Mouse (Mus musculus): ENCODE data around the gene Tmem176b. TPM values are rescaled to one million over a fixed set of nuclear protein-coding genes. Genes with fewer than 3 reads are reported as not detected.
"Not testable (repeated sequence)": the region's sequence is repeated elsewhere in the genome, so short reads cannot be mapped to it uniquely, and the experiment has no call there.

Gene Tmem176b
- total RNA-seq, 2 experiments from 2014 or later: 105 to 127 TPM

DNA sequence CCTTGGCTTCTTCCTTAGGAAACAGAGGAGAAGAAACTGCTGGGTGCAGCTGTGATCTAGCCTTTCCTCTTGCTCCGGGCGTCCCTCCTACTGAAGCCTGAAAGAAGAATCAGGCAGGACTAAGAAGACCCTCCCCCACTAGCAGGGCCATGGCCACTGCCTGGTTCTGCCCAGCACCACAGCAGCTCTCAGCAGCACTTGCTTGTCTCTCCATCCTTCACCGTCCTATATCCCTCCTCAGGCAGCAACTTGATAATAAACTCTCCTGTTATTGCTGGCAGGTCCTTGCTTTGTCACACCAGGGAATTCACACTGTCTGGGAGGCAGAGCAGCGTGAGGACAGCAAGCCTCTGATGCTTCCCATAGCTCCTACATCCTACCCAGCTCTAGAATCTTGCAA is 3.8 kb upstream of the Tmem176b start:
- no peak for ATAC-seq (replicated peaks; ENCODE audit: poor library complexity, severe bottlenecking)

DNA sequence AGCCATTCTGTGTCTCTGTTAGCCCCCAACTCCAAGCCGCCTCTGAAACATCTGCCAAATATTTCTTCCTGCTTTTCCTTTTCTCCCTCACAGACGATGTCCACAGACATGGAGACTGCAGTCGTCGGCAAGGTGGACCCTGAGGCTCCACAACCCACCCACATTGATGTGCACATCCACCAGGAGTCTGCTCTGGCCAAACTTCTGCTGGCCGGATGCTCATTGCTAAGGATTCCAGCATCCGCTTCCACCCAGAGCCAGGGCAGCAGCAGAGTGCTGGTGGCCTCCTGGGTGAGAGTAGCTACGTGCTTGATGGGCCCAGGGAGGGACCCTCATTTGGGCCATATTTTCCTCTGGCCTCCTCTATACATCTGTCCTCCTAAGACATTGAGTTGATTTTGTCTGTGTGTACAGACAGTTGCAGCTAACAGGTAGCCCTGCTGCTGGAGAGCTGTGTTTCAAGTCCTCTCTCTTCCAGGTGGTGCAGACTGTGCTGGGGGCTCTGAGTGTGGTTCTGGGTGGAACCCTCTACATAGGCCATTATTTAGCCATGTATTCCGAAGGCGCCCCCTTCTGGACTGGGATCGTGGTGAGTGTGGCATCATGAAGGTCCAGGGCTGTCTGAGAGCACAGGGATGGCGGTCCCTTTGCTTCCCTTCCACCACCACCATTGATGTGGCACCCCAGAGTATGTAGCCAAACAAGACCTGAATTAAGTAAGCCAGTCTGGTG is 981 bp upstream of the Tmem176b start:
- 0 out of 2 replicates have a peak, but pooled peaks have one; percentile 18 for ATAC-seq (replicated peaks; ENCODE audit: poor library complexity, severe bottlenecking)

DNA sequence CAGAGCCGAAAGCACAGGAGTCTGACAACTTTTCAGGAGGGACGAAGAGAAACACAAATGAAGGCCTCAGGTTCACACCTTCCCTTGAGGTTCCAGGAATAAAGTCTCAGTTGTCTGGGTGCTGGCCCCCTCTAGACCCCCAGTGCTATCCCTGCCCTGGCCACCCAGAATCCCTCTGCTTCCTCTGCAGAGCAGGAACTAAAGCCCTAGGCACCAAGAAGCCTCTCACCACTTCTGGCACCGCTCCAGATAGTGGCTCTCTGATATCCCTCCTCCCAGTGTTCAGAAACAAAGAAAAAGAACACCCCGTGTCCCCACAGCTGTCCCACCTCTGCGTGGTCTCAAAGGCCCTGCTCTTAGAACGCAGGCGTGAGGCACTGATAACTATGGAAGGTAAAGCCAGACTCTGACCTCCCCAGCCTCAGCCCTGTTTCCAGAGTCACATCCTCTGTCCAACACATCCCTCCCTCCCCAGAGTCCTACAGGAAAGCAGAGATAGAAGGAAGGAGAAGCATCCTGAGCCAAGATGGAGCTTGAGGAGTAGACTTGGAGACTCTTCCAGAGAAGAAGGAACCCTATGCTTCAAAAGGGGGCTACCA is 826 bp downstream of the Tmem176b start, which contains the start of gene Tmem176a:
TSS of gene Tmem176a (plus strand) at position 549 of the 599 bp plus-strand sequence.
- ATAC-seq (replicated peaks; ENCODE audit: poor library complexity, severe bottlenecking): peak; percentile 28; the same call in 1 of the 2 replicates

DNA sequence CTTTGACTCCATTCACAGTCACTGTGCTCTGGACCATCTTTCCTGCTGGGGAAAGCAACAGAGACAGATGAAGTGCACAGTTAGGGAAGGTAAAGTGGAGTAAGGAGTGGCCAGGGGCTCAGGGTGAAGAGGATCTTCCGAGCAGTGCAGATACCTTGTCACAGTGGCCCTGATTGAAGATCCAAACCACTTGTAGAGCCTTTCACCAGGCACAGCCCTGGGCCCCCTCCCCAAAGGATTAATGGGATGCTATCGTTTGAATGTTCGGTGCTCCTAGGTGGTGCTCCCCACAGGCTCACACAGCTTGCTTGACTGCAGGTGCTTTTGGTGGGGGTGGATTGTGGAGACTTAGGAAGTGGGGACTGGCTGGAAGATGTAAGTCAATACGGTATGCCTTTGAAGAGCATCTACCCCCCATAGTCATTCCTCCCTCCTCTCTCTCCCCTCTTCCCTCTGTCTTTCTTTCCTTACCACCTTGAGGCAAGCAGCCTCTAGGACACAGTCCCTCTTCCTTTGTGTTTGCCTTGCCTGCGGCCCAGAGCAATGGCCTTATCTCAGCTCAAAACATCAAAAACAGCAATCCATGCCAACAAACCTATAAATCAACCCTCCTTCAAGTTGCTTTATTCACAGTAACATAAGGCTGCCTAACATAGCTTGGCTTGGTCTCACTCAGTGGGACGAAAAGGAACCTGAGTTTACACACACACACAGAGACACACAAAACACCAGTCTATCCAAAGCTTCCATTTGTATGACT is 2.8 kb downstream of the Tmem176b start:
- ATAC-seq (replicated peaks; ENCODE audit: poor library complexity, severe bottlenecking): no peak

DNA sequence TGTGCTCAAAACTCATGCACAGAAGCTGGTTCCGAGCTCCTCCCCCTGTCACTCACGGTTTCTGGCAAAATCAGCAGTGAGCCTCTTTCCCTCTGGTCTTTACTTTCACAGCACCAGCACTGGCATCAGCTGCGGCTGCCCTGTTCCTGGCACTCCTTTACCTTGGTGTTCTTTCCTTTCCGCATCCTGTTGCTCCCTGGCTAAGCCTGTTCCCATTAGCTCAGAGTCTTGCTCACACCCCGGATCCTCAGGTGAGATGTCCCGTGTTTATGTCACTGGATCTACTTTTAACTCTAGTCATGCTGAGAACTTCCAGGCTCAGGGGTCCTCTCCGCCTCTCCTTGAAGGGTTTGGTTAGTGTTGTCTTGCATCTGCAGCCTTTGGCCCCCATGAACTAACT is 3.8 kb downstream of the Tmem176b start:
- no peak for ATAC-seq (replicated peaks; ENCODE audit: poor library complexity, severe bottlenecking)

DNA sequence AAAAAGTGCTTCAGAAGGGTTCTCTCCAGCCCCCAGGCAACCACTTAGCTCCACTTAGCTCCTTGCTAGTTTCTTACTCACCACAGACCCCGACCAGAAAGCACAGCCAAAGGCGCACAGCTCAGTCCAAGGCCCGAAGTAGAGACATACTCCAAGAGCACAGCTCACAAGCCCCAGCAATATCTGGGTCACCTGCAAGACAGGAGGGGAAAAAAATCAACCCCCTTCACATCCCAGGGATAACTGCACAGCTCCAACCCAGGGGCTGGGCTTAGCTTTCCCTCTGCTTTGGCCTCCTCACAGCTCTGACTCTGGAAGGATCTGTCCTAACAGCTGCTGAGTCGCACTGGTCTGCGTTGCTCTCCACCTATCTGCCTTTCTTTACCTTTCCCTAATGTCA is 5.2 kb downstream of the Tmem176b start:
- ATAC-seq (replicated peaks; ENCODE audit: poor library complexity, severe bottlenecking): no peak

DNA sequence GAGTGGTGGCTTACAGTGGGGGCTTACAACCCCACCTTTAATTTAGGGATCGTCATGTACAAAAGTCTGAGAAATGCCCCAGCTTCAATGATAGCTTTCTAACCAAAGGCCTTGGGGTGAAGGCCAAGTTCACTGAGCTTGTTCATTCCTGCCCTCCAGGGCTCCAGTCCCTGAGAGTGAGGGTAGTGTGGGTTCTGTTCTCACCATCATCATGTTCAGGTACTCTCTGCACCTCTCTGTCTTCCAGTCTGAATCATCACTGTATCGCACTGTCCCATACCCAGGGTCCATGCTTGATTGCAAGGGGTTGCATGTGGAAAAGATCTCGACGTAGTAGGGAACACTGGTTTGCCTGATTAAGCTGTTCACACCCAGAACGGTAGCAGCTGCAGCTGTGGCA is 6.1 kb downstream of the Tmem176b start:
- ATAC-seq (replicated peaks; ENCODE audit: poor library complexity, severe bottlenecking): no peak

DNA sequence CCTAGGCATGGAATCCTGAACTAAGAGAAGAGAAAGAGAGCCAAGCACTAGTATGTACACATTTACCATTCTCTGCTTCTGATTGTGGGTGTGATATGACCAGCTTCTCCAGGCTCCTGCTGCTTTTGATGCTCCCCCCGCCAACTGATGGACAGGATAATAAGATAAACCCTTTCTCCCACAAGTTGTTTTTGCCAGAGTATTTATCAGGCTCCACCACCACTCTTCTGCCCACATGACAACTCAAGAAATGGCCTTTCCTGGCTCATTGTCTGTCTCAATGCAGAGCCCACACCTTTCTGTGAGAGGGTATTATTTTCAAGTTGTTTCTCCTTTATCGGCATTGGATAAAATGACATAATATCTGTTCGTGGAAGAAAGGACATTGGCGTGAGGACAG is 7.8 kb downstream of the Tmem176b start:
- ATAC-seq (replicated peaks; ENCODE audit: poor library complexity, severe bottlenecking): no peak

DNA sequence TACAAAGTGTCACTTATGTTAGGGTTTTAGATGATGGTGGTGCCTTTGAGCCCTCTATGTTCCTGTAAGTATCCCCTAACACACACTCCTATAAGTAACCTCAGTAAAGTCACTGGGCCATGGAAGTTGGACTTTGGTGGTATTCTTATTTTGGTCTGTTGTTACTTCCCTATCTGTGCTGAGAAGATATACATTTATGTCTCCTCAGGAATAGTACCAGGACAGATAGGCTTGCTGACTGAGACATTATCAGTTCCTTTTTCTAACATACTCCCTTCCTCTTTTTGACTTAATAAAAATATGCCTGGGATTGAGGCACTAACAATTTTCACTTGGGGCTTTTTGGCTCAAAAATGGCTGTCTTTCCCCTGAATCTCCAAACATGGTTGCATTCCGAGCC is 8.9 kb downstream of the Tmem176b start:
- ATAC-seq (replicated peaks; ENCODE audit: poor library complexity, severe bottlenecking): peak; percentile 90

DNA sequence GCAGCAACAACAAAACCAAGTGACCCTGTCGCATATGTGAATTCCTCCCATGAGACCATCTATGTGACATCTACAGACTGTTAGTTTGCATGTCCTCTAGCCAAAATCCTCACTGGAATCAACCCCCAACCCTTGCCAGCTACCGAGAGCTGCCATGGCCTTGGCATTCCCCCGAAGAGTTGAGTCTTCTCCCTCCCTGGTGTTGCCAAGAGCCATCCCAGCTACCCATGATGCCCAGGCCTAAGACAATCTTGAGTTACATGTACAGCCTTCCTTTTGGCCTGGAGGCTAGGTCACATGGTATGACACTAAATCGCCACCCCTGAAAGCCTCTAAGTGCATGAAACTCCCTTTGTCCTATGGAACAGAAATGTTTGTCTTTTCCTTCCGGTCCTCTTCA is 10.2 kb downstream of the Tmem176b start:
- ATAC-seq (replicated peaks; ENCODE audit: poor library complexity, severe bottlenecking): no peak

DNA sequence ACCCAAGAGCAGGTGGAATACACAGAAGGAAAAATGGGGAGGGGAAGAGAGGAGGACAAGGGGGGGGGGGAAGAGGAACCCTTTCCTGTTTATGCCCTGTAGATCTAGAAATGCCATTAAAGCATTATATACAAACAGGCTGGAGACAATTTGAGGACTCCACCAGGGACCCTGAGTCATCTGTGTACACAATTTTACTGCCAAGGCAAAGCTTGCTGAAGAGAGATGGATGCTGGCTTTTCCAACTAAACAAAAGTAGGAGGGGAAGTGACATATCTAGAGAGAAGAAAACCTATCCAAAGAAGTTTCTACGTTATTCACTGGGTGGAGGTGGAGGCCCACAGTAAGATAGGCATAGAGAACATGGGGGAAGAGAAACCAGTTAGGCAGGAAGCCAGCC is 11.1 kb downstream of the Tmem176b start:
- ATAC-seq (replicated peaks; ENCODE audit: poor library complexity, severe bottlenecking): peak; percentile 43

DNA sequence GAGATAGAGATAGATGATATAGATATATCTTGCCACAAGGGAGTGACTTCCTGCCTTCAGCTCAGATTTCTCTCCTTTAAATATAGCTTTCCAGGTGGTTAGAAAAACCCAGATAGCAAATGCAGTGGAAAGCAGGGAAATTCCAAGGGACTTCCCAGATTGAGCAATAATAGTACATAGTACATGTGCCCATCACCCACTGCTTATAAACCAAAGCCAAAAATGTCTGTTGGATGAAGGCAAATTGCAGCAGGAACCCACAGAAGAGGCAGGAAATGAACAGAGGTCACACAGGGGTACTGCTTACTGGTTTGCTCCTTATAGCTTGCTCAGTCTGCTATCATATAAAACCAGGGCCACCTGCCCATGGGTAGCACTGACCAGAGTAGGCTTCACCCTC is 11.6 kb downstream of the Tmem176b start:
- 0 out of 2 replicates have a peak, but pooled peaks have one; percentile 29 for ATAC-seq (replicated peaks; ENCODE audit: poor library complexity, severe bottlenecking)

DNA sequence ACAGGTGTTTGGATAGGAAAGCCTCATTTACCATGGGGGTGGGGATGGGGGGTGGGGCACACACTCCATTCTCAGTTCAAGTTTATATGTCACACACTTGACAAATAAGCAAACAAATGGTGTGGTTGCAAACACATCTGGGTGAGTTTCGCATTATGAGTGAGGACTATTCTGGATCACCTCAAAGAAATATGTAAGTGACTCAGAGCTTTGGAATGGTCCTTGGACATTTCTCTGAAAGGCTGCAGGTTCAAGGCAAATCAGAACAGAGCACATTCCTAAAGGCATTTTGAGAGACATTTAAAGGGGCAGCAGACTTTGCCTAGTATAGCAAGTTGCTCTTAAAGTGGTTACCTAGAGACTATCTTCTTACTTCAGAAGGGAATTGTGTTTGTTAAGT is 12.3 kb downstream of the Tmem176b start:
- no peak for ATAC-seq (replicated peaks; ENCODE audit: poor library complexity, severe bottlenecking)

DNA sequence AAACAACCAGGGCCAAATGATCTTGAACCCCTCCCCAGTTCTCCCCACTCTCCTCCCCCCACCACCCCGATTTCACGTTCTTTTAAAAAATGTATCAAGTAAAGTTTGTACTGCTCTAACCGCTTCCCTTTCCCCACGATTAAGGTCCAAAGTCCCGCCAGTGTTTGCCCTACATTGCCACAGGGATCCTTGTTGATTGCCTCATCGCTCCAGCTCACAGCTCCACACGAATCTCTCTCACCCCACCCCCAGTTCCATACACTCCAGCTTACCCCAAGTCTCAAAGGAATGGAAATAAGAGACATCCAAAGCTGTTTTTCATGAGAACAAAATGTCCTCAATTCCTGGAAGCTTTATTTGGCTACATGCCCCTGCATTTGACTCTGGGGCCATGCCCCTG is 16.3 kb downstream of the Tmem176b start:
- peak; percentile 48 for ATAC-seq (replicated peaks; ENCODE audit: poor library complexity, severe bottlenecking)

DNA sequence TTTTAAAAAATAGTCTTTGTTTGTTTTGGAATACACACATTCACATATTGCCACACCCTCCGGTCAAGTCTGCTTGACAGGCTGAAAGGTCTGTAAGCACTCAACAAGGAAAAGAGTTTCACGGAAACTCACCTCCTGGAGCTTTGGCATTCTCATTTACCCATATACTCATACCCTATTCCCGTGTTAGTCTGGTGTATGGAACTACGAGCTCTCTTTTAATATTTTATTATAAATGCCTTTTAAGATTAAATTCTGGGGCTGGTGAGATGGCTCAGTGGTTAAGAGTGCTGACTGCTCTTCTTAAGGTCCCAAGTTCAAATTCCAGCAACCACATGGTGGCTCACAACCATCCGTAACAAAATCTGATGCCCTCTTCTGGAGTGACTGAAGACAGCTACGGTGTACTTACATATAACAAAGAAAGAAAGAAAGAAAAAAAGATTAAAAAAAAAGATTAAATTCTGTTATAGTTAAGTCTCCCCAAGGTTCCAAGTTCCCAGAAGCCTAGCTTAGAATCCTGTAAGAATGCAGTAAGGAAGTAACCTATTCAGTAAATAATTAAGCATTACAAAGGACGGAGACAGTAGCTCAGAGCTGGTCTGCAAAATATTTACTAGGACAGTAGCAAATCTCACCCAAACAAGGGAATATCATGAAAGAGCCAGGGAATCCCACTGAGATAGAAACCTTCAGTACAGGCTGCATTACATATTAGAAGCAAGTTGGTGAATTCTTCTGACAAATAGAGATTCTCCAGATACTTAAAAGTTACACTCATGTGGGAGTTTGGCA is 19.1 kb downstream of the Tmem176b start:
- not testable (repeated sequence) for ATAC-seq (replicated peaks; ENCODE audit: poor library complexity, severe bottlenecking)

DNA sequence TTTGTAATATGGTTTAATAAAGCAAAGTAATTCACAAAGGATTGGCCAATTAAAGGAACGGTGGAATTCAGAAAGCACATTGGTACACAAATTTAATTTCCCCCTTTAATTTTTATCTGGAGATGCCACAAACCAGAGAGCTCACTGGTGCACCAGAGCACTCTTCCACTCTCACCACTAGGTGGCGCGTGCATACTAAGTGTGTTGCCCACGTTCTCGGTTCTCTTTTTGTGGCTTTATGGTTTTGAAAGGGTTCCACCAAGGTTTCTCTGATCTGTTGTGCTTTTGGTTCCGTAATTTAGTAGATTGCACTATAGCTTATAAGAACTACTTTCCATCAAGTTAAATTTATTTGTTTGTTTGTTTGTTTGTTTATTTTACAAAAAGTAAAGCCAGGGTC is 23.5 kb downstream of the Tmem176b start:
- peak; percentile 99 for ATAC-seq (replicated peaks; ENCODE audit: poor library complexity, severe bottlenecking)

DNA sequence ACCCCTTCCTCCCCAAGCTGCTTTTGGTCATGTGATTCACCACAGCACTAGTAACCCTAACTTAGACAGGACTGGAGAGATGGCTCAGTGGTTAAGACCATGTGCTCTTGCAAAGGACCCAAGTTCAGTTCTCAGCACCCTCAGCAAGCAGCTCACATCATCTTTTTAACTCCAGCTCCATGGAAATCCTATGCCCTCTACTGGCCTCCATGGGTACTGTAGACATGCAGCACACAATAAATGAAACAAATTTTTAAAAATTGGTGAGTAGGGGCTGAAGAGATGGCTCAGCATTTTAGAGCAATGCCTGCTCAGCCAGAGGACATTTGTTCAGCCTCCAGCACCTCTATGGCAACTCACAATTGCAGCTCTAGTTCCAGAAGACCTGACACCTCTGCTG is 26.3 kb downstream of the Tmem176b start:
- ATAC-seq (replicated peaks; ENCODE audit: poor library complexity, severe bottlenecking): no peak

DNA sequence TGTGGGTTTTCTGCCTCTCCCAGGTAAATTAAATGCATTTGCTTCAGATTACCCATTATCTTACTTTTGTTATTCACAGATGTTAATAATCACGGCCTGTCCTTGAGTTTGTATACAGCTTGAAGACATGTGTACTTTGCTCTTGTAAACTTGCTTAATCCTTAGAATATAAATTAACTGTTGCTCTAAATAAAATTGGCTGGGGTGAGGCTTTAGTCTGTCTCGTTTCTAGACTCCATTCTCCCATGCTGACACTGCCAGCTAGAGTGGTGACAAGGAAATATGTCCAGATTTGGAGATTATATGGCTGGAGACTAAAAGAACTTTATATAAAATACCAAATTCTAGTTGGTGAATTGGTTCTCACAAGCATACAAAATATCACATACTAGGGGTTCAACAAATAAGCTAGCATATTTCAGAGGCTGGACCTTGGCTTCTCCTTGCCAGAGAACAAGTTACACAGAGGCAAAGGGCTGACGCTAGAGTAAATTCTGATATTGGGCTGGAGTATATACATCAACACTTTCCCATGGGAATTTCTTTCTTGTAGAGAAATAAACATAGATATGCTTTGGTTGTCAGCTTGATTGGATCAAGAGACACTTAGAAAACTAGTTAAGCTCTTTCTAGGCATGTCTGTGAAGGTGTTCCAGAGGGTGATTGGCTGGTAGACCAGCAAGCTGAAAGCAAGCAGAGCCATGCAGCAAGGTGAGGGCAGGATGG is 31.6 kb downstream of the Tmem176b start:
- ATAC-seq (replicated peaks; ENCODE audit: poor library complexity, severe bottlenecking): no peak

DNA sequence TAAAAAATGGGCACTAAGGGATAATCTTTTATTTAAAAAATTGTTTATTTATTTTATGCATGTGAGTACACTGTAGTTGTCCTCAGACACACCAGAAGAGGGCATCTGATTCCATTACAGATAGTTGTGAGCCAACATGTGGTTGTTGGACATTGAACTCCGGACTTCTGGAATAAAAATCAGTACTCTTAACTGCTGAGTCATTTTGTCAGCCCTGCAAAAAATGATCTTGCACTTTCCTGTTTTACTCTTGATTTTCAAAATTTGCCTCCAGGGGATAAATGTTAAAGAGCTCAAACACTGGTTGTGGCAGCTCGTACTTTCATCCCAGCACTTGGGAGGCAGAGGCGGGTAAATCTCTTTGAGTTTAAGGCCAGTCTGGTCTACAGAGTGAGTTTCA is 34.5 kb downstream of the Tmem176b start:
- no peak for ATAC-seq (replicated peaks; ENCODE audit: poor library complexity, severe bottlenecking)

DNA sequence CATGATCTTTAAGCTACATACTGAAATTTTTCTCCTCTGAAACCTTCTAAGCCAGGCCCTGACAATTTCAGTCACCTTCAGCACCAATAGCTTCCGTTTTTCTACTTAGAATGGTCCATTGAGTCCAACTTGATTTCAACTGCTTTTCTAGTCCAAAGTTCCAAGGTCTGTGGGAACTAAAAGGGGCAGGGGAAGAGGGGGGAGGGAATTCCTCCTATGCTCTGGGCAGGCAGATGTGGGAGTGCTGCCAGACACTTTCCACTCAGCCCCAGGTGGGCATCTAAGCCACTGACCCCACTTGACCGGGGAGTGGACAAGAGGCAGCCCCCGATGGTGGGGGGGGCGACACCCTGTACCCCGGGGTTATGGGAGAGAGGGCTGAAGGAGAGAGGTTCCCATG is 37.0 kb downstream of the Tmem176b start:
- ATAC-seq (replicated peaks; ENCODE audit: poor library complexity, severe bottlenecking): no peak

All from granulocyte monocyte progenitor cell, adult 5-6 weeks (primary cell).